Mouse (Mus musculus) kidney, postnatal 14 days (tissue): ENCODE data around the gene Catsperz.

ENCODE experiments used
- DNase-seq: peaks from one replicate; pipeline ENCODE4 v3.0.0; 2022; ENCODE audit warnings: mixed read lengths

The Catsperz gene

DNA sequence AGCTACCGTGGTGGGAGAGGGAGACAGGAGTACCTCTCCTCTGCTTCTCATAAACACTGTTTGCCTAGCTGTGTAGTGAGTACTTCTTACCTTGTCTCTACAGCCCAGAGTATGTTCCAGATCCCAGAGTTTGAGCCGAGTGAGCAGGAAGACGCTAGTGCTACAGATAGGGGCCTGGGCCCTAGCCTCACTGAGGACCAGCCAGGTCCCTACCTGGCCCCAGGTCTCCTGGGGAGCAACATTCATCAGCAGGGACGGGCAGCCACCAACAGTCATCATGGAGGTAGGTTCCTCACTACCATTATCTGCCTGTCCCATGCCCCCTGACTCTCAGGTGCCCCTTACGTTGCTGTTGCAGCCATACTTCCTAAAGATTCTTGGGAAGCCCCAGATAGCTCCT, 17.6 kb upstream of the Catsperz start:
- no peak for DNase-seq

GRCm38 (mm10) chr19:6942249-6942691, 17.1 kb upstream of the Catsperz start, which contains the start of gene Gpr137:
Gene Gpr137, minus strand, starts transcription at chr19:6942480.
- DNase-seq, result peak; percentile 98

DNA sequence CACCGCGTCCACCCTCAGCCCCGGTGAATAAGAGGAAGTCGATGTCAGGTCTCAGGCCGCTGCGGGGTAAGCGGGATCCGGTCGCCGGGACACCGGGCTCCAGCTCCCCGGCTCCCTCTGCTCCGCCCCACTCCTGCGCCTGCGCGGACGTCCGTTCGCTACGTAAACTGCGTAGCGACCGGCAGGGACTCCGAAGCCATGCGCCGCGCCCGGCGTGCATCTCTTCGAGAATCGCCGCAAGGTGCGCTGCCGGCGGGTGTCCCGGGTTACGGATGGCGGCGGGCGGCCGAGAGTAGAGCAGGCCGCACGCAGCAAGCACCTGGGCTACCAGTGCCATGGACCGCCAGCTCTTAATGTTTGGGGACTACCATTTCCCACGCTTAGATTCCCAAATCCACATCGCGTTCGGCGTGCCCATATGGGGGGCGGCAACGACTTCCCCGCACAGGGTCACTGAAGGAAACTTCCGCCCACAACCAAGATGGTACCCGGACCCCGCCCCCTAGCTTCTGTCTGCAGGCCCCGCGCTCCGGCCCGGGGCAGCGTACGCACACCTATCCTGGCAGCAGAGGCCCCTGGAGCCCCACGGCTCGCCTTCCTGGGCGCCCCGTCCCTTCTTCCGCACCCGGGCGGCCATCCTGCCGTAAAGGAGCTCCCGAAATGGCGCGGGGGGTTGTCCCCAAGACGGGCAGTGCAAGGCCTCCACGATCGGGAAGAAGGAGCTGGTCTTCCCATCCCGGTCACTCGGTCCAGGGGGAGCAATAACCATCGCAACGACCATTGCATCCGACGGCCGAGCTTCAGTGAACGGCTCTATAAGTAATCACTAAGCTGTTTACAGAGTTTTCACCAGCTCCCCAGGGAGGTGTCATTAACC, 16.4 kb upstream of the Catsperz start, which contains the start of gene Bad:
Gene Bad, plus strand, starts transcription at position 490 of the 877 bp plus-strand sequence.
- DNase-seq, result peak; percentile 95

- DNase-seq, result peak; percentile 37
Observed at GRCm38 (mm10) chr19:6940396-6941351, 15.5 kb upstream of the Catsperz start.

DNA sequence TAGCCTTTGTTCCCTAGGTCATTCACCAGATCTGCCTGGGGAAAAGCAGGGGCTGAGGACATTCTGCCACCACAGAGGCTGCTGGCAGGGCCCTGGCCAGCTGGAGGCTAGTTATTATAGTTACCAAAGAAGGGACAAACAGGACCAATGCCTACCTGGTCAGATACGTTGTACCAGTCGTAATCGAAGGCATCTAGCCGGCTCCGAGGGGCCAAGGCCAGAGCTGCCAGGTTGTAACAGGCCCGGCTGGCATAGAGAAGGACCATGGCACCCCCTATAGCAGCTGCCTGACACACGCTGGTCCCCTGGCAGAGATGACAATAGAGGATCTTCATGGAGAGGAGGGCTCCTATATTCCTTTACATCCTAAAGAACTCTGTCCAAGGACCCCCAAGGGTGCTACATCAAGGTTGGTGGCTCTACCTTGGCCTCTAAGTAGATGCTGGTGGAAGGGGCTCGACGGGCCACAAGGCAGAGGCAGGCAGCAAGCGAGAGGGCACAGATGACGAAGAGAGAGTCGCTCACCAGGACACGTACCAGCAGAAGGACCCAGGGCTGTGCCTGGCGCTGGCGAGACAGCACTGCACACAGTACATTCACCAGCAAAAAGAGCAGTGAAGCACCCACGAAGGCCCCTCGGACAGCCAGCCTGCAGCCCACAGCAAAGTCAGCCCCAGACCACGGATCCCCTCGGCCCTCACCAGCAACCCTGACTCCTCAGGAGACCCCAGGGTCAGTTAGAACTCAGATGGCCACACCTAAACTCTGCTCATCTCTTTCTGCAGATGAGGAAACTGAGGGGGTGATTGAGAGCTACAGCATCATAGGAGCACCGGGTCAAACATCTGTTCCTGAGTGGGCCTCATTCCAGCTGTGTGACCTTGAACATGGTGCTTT, 14.2 kb upstream of the Catsperz start:
- no peak for DNase-seq

DNA sequence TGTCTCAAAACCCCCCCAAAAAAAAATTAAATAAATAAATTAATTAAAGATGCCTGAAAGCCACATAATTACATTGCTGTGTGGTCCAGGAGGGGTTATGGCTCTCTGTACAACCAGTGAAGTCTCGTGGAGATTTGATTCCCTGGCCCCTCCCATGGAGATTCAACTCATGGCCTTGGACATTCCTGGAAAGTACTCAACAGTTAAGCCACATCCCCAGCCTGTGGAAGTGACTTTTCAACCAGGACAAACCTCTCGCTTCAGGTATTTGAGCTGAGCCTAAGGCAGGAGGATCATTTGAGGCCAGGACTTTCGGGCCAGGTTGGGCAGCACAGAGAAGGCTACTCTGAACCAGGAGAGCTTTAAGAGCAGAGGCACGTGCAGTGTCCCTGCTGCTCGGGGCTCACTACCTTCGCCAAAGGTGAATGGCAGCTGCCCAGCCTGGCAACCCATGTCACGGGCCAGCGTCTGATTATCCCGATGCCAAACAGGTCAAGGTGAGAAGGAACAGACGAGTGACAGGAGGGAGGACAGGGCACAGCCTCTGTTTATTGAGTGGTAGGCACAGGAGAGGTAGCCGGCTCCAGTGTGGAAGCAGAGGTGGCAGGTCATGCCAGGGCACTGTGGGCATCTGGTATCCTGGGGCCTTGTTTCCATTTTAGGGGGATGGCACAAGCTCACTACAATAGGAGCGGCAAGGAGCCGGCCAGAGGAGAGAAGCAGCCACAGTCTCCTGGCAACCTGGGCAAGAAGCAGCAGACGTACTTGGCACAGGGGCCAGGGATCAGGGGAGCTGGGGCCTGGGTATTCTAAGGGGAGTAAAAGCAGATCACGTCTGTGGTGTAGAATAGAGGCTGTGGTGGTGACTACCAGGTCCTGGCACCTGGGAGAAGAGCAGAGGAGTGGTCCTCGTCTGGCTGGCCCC, 12.6 kb upstream of the Catsperz start:
- no peak for DNase-seq

GRCm38 (mm10) chr19:6936299-6936698, 11.1 kb upstream of the Catsperz start:
- no peak for DNase-seq

- no peak for DNase-seq
Observed at GRCm38 (mm10) chr19:6934195-6934977, 9.2 kb upstream of the Catsperz start, which contains the start of gene Kcnk4. Gene Kcnk4, minus strand, starts transcription at chr19:6934515.

DNA sequence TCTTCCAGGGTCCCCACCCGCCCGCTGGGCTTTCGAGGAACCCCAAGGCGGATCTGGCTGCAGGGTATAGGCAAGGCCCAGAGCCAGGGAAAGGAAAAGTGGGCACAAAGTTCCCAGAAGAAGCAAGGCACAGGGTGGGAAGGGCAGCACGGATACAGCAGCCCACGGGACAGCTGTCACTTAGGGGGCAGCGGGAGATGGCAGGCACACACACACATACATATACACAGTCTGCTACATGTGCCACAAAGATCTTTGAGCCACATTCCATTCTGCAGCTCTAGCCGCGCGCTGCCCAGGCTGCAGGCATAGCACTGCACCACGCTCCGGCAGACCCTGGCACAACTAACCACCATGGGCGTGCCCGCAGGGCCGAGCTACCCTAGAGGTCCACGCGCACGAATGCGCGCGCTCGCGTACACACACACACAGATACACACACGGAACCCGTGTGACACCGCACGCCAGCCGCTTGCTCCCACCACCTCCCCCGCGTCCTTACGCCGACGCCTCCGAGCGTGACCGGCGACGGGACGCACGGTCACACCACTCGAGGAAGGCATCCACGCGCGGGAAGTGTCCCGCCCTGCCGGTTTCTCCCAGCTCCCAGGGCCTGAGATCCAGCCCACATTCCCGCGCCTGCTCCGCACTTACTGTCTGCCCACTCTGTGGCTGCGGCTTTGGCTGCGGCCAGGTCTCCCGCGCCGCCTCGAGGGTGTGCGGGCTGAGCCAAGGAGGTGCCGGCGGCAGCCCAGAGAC, 8.4 kb upstream of the Catsperz start:
- DNase-seq, result peak; percentile 56

DNA sequence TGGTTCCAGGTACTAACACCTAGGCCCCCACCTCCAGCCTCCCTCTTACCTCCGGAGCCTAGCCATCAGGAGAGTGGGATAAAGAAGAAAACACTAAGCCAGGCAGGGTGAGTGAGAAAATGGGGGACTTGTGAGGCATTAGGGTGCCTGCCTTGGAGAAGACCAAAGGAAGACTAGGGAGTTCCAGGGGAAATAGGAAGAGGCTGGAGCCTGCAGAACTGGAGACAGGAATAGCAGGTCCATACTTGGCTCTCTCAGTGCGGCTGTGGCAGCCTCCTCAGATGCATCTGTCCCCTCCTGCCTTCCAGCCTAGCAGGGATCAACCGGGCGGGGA, 7.9 kb upstream of the Catsperz start:
- no peak for DNase-seq

- DNase-seq, result no peak
Observed at GRCm38 (mm10) chr19:6932018-6932417, 6.8 kb upstream of the Catsperz start.

DNA sequence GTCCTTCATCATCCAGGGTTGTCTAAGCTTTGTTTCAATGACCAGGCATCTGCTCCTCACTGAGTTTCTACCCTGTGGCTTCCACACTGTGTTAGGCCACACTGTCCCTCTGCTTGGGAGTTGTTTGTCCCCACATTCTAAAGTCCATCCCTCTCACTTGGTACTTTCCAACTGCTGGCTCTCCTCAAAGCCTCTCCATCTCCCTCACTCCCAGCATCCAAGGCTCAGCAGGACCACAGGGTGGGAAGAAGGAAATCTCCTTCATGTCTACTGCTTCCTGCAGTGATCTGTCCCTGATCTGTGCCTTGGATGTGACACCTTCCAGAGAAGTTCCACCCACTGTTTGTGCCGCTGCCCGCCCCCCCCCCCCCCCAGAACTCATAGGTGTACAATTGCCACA, 5.8 kb upstream of the Catsperz start:
- no peak for DNase-seq

DNA sequence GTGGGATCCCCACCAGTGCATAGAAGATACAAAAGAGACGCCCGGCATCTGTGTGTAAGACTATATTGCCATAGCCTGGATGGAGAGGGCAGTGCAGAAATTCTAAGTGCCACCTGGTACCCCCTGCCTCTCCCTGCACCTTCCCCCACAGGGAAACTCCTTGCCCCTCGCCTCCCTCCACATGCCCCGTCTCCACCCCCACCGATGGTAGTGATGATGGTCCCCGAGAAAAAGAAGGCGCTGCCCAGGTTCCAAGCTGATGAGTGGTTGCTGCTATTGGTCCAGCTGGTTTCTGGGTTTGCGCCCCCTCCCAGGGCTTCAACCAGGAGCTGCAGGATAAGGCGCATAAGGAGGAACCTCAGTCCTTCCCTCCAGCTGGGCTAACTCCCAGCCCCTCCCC, 2.9 kb upstream of the Catsperz start:
- DNase-seq, result no peak

GRCm38 (mm10) chr19:6926559-6927255, 1.5 kb upstream of the Catsperz start:
- DNase-seq, result peak; percentile 74

DNA sequence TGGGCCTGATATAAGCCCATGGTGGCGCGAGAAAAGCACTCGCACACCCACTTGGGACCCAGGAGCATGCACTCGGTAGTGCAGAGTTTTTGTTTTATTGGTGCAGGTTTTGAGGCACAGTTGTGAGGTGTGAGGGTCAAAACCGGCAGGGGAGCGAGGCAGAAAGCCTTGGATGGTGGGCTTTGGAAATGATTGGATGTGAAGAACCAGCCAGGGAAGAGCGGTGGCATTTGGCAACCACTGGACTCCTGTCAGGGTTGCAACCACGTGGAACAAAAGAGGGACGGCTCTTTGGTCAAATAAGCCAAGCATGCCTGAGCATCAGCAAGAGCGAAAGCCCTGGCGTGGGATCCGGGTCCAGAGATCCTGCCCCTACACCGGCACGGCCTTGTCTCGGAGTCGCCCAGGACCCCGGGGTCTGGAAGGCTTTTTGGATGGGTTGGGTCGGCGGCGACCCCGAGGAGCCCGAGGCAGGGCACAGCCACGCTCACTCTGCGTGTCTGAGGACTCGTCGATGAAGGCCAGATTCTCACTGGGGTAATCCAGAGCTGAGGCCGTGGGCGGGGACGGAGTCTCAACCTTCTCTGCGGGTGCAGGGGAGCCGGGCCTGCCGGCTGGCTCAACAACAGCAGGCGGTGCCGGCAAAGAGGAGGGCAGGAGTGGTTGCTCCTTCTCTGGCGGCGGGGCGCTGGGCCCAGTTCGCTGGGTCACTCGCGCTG, 590 bp upstream of the Catsperz start:
- no peak for DNase-seq

- peak; percentile 91 for DNase-seq
Observed at GRCm38 (mm10) chr19:6924461-6925306, 496 bp downstream of the Catsperz start.
